Mouse (Mus musculus): Measurements from ENCODE around the gene Snd1. TPM values are rescaled to one million over a fixed set of nuclear protein-coding genes. Genes with fewer than 3 reads are reported as not detected.

Gene Snd1
- total and polyA plus RNA-seq, 2 experiments from 2014 or later = 54.7 to 120 TPM

GRCm38 (mm10) chr6:28474211-28474610, 728 bp upstream of the Snd1 start:
- Histone ChIP-seq H3K27me3 (ENCODE audit: control insufficient read depth, insufficient read depth, low read length) (no peaks in the 10 kb centered on the region), H3K4me1 (ENCODE audit: control insufficient read depth, insufficient read depth) (peaks cover 3% of the 10 kb centered on the region; the same call in 1 of the 2 replicates), H3K36me3 (replicated peaks; ENCODE audit: control insufficient read depth, insufficient read depth, low read length) (no peaks in the 10 kb centered on the region), H3K9ac (replicated peaks; ENCODE audit: low read depth, low read length) (no peak overlapping the region), H3K9me3 (replicated peaks; ENCODE audit: control insufficient read depth, low read length) (no peaks in the 10 kb centered on the region), H3K4me2 (ENCODE audit: low read depth, low read length) (no peak overlapping the region), H3K4me3 (ENCODE audit: low read depth, low read length) (no peak overlapping the region), H3K27ac (ENCODE audit: low read depth) (no peak overlapping the region)
- no peak for DNase-seq (ENCODE audit: low spot score)
- WGBS = 80% methylated on average over 4 of the region's 4 CpGs
- ATAC-seq (ENCODE audit: insufficient read depth, low read depth) = no peak
- TF ChIP-seq CTCF (IDR thresholded peaks at IDR 0.05; ENCODE audit: low read depth) = no peak
- no peak for TF ChIP-seq EP300 (IDR thresholded peaks at IDR 0.05; ENCODE audit: low read depth)

DNA sequence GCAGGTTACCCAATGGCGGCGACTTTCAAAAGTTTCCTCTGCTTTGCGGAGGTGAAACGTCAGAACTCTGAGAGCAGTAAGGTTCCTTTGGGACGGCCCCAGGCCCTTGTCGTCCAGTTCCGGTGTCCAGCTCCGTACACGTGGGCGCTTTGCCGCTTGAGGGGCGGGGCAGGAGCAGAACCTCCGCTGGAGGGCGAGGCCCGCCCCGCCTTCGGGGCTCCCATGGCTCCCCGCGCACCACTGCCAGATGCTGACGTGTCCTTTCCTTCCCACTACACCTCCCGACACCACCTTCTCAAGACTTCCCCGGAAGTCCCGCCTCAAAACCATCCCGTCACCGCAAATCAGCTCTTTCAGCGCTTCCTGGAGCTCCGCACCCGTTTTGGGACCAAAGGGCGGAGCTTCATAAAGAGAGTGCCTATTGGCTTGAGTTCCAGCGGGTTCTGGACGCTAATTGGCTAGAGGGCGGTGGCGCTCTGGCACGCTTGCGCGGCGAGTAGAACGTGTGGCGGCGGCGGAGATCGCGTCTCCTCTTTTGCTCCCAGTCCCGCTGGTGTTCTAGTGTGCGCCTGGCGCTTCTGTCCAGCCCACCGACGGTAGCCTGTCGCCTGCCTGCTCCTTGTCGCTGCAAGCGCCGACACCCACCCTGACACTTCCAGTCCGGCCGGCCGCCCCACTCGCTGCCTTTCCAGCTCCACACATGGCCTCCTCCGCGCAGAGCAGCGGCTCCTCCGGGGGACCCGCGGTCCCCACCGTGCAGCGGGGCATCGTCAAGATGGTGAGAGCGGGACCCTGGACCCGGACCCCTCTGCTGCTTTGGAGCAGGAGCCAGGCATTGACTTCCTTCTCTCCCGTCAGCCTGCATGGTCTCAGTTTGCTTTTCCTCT, 5.2 kb downstream of the Snd1 start:
- TF ChIP-seq EP300 (IDR thresholded peaks at IDR 0.05; ENCODE audit: low read depth) (peak; percentile 49; the same call in 1 of the 2 replicates), CTCF (IDR thresholded peaks at IDR 0.05; ENCODE audit: low read depth) (0 out of 2 replicates have a peak, but pooled peaks have one; percentile 10)
- 0% methylated on average over 68 of the region's 68 CpGs for WGBS
- peaks cover 46% of the 10 kb centered on the region for H3K4me1 ChIP-seq (ENCODE audit: control insufficient read depth, insufficient read depth)

GRCm38 (mm10) chr6:28480752-28481492, 6.0 kb downstream of the Snd1 start:
- no peaks in the 10 kb centered on the region for H3K27me3 ChIP-seq (ENCODE audit: control insufficient read depth, insufficient read depth, low read length)
- TF ChIP-seq EP300 (IDR thresholded peaks at IDR 0.05; ENCODE audit: low read depth) (no peak), CTCF (IDR thresholded peaks at IDR 0.05; ENCODE audit: low read depth) (no peak)
- H3K9me3 ChIP-seq (replicated peaks; ENCODE audit: control insufficient read depth, low read length) = no peaks in the 10 kb centered on the region
- DNase-seq (ENCODE audit: low spot score) = no peak
- peak overlapping the region; percentile 88 for H3K4me3 ChIP-seq (ENCODE audit: low read depth, low read length)
- 2% methylated on average over 21 of the region's 21 CpGs for WGBS
- H3K9ac ChIP-seq (replicated peaks; ENCODE audit: low read depth, low read length) = peak overlapping the region; percentile 88
- H3K36me3 ChIP-seq (replicated peaks; ENCODE audit: control insufficient read depth, insufficient read depth, low read length) = no peaks in the 10 kb centered on the region
- ATAC-seq (ENCODE audit: insufficient read depth, low read depth) = no peak
- peak overlapping the region; percentile 94 for H3K4me2 ChIP-seq (ENCODE audit: low read depth, low read length)
- peak overlapping the region; percentile 92 for H3K27ac ChIP-seq (ENCODE audit: low read depth)
- H3K4me1 ChIP-seq (ENCODE audit: control insufficient read depth, insufficient read depth) = peaks cover 55% of the 10 kb centered on the region

More for the DNA sequence above, 5.2 kb downstream of the Snd1 start:
- Histone ChIP-seq H3K36me3 (replicated peaks; ENCODE audit: control insufficient read depth, insufficient read depth, low read length) (no peaks in the 10 kb centered on the region), H3K27me3 (ENCODE audit: control insufficient read depth, insufficient read depth, low read length) (no peaks in the 10 kb centered on the region), H3K9ac (replicated peaks; ENCODE audit: low read depth, low read length) (peak overlapping the region; percentile 88), H3K4me3 (ENCODE audit: low read depth, low read length) (peak overlapping the region; percentile 88), H3K9me3 (replicated peaks; ENCODE audit: control insufficient read depth, low read length) (no peaks in the 10 kb centered on the region), H3K27ac (ENCODE audit: low read depth) (peak overlapping the region; percentile 92), H3K4me2 (ENCODE audit: low read depth, low read length) (peak overlapping the region; percentile 94)
- DNase-seq (ENCODE audit: low spot score) = peak; percentile 100
- peak; percentile 97 for ATAC-seq (ENCODE audit: insufficient read depth, low read depth)

- Histone ChIP-seq H3K4me2 (ENCODE audit: low read depth, low read length) (peak overlapping the region; percentile 4; the same call in 1 of the 2 replicates), H3K27ac (ENCODE audit: low read depth) (no peak overlapping the region), H3K4me1 (ENCODE audit: control insufficient read depth, insufficient read depth) (peaks cover 73% of the 10 kb centered on the region), H3K27me3 (ENCODE audit: control insufficient read depth, insufficient read depth, low read length) (no peaks in the 10 kb centered on the region), H3K9me3 (replicated peaks; ENCODE audit: control insufficient read depth, low read length) (no peaks in the 10 kb centered on the region), H3K4me3 (ENCODE audit: low read depth, low read length) (no peak overlapping the region), H3K36me3 (replicated peaks; ENCODE audit: control insufficient read depth, insufficient read depth, low read length) (no peaks in the 10 kb centered on the region), H3K9ac (replicated peaks; ENCODE audit: low read depth, low read length) (no peak overlapping the region)
- no peak for TF ChIP-seq CTCF (IDR thresholded peaks at IDR 0.05; ENCODE audit: low read depth)
- TF ChIP-seq EP300 (IDR thresholded peaks at IDR 0.05; ENCODE audit: low read depth) = no peak
- no peak for ATAC-seq (ENCODE audit: insufficient read depth, low read depth)
- no peak for DNase-seq (ENCODE audit: low spot score)
- WGBS = 58% methylated on average over 4 of the region's 4 CpGs
Observed at GRCm38 (mm10) chr6:28482711-28483315, 7.9 kb downstream of the Snd1 start.

GRCm38 (mm10) chr6:28486008-28486407, 11.1 kb downstream of the Snd1 start:
- H3K4me1 ChIP-seq (ENCODE audit: control insufficient read depth, insufficient read depth) = peaks cover 73% of the 10 kb centered on the region
- H3K9me3 ChIP-seq (replicated peaks; ENCODE audit: control insufficient read depth, low read length) = no peaks in the 10 kb centered on the region
- H3K9ac ChIP-seq (replicated peaks; ENCODE audit: low read depth, low read length) = no peak overlapping the region
- H3K27ac ChIP-seq (ENCODE audit: low read depth) = peak overlapping the region; percentile 77
- WGBS = 36% methylated on average over 2 of the region's 2 CpGs
- H3K4me3 ChIP-seq (ENCODE audit: low read depth, low read length) = no peak overlapping the region
- H3K27me3 ChIP-seq (ENCODE audit: control insufficient read depth, insufficient read depth, low read length) = no peaks in the 10 kb centered on the region
- ATAC-seq (ENCODE audit: insufficient read depth, low read depth) (peak; percentile 87), DNase-seq (ENCODE audit: low spot score) (peak; percentile 73)
- TF ChIP-seq EP300 (IDR thresholded peaks at IDR 0.05; ENCODE audit: low read depth) = no peak
- no peak for TF ChIP-seq CTCF (IDR thresholded peaks at IDR 0.05; ENCODE audit: low read depth)
- H3K4me2 ChIP-seq (ENCODE audit: low read depth, low read length) = peak overlapping the region; percentile 32; the same call in 1 of the 2 replicates
- peaks cover 6% of the 10 kb centered on the region; the same call in 1 of the 2 replicates for H3K36me3 ChIP-seq (replicated peaks; ENCODE audit: control insufficient read depth, insufficient read depth, low read length)
